Mouse (Mus musculus) liver, embryonic 16.5 days (tissue): ENCODE measurements around the gene Casq2. TPM values are rescaled to one million over a fixed set of nuclear protein-coding genes. Genes with fewer than 3 reads are reported as not detected.

Source experiments
- ATAC-seq: fragments of 200-750 bp; cut with Nextera tagmentation; 2 replicates; pipeline ENCODE4 v1.8.0; 2017; ENCODE audit warnings: low read depth, mild to moderate bottlenecking, moderate number of reproducible peaks, moderate library complexity
- H3K27ac ChIP-seq: fragments of 300-500 bp; sonication (generic); 2 replicates; pipeline ENCODE4 v1.5.1; 2014; ENCODE audit warnings: mild to moderate bottlenecking, low read length
- H3K27me3 ChIP-seq: fragments of 300-500 bp; sonication (generic); 2 replicates; pipeline ENCODE4 v1.6.1; 2014; ENCODE audit warnings: low read depth, low read length, mixed read lengths; ENCODE audit not compliant: control insufficient read depth, insufficient read depth
- H3K36me3 ChIP-seq: fragments of 300-500 bp; sonication (generic); 2 replicates; pipeline ENCODE4 v1.6.1; 2014; ENCODE audit warnings: mild to moderate bottlenecking; ENCODE audit not compliant: control insufficient read depth, insufficient read depth
- H3K4me1 ChIP-seq: fragments of 300-500 bp; sonication (generic); 2 replicates; pipeline ENCODE4 v1.6.1; 2014; ENCODE audit warnings: low read depth, low read length, mixed read lengths; ENCODE audit not compliant: control insufficient read depth
- H3K4me2 ChIP-seq: fragments of 300-500 bp; sonication (generic); 2 replicates; pipeline ENCODE4 v1.6.1; 2014; ENCODE audit warnings: low read depth, low read length, mixed read lengths
- H3K4me3 ChIP-seq: fragments of 300-500 bp; sonication (generic); 2 replicates; pipeline ENCODE4 v1.5.1; 2014; ENCODE audit warnings: low read depth, mild to moderate bottlenecking, low read length
- H3K9ac ChIP-seq: fragments of 300-500 bp; sonication (generic); 2 replicates; pipeline ENCODE4 v1.6.1; 2014; ENCODE audit warnings: low read depth, low read length
- H3K9me3 ChIP-seq: fragments of 300-500 bp; sonication (generic); replicated peaks from 2 replicates; pipeline ENCODE4 v1.6.1; 2016; ENCODE audit warnings: low read length; ENCODE audit not compliant: control insufficient read depth
- WGBS: fragments of 180-500 bp; shearing (Covaris S2); extraction: QIAGEN DNeasy Blood & Tissue Kit; methylation state at CpG from one replicate; pipeline ENCODE4 v1.1.7; 2014; ENCODE audit not compliant: insufficient replicate concordance; 5-methylcytosine and 5-hydroxymethylcytosine counted together
- polyA plus RNA-seq: library from polyadenylated mRNA; unstranded; fragments of >200 nt; fragmentation: Nextera tagmentation; extraction: Ambion mirVana; gene quantifications from 2 replicates; pipeline ENCODE4 v1.2.1, GENCODE M21; 2015

Casq2 gene
- 4.2 and 7.8 TPM in 2 replicates for polyA plus RNA-seq

GRCm38 (mm10) chr3:102086283-102086682 is at the start of gene Casq2:
Gene Casq2, plus strand, starts transcription at chr3:102086415.
- no peaks in the 10 kb centered on the region for H3K36me3 ChIP-seq
- H3K4me3 ChIP-seq, result no peak within 1 kb of the TSS
- H3K27ac ChIP-seq, result no peak within 1 kb of the TSS
- no peak within 1 kb of the TSS for H3K9ac ChIP-seq
- no peak for ATAC-seq
- WGBS, result 51% methylated on average over 4 of the region's 4 CpGs
- no peak within 1 kb of the TSS for H3K4me2 ChIP-seq
- H3K27me3 ChIP-seq, result no peaks in the 10 kb centered on the region; the same call in 1 of the 2 replicates
- no peaks in the 10 kb centered on the region for H3K4me1 ChIP-seq
- no peaks in the 10 kb centered on the region for H3K9me3 ChIP-seq

- WGBS, result 54% methylated on average over 5 of the region's 5 CpGs
- ATAC-seq, result no peak
- Histone ChIP-seq H3K4me1 (no peaks in the 10 kb centered on the region), H3K4me2 (no peak overlapping the region), H3K36me3 (no peaks in the 10 kb centered on the region), H3K4me3 (no peak overlapping the region), H3K27me3 (no peaks in the 10 kb centered on the region), H3K9me3 (no peaks in the 10 kb centered on the region), H3K27ac (no peak overlapping the region), H3K9ac (no peak overlapping the region)
Observed at GRCm38 (mm10) chr3:102037806-102038205, 48.4 kb upstream of the Casq2 start.

- H3K36me3 ChIP-seq, result no peaks in the 10 kb centered on the region
- H3K4me3 ChIP-seq, result no peak overlapping the region
- H3K4me2 ChIP-seq, result no peak overlapping the region
- no peak overlapping the region for H3K27ac ChIP-seq
- no peaks in the 10 kb centered on the region for H3K27me3 ChIP-seq
- WGBS, result 63% methylated on average over 6 of the region's 6 CpGs
- H3K9me3 ChIP-seq, result no peaks in the 10 kb centered on the region
- no peak overlapping the region for H3K9ac ChIP-seq
- no peak for ATAC-seq
- no peaks in the 10 kb centered on the region for H3K4me1 ChIP-seq
Observed at GRCm38 (mm10) chr3:102038608-102039007, 47.6 kb upstream of the Casq2 start.

GRCm38 (mm10) chr3:102041632-102042031 is 44.6 kb upstream of the Casq2 start:
- Histone ChIP-seq H3K27me3 (no peaks in the 10 kb centered on the region), H3K9ac (no peak overlapping the region), H3K36me3 (no peaks in the 10 kb centered on the region), H3K4me2 (no peak overlapping the region), H3K27ac (no peak overlapping the region), H3K9me3 (no peaks in the 10 kb centered on the region), H3K4me3 (no peak overlapping the region), H3K4me1 (no peaks in the 10 kb centered on the region)
- ATAC-seq, result no peak
- 60% methylated on average over 4 of the region's 4 CpGs for WGBS

- Histone ChIP-seq H3K27ac (no peak overlapping the region), H3K36me3 (no peaks in the 10 kb centered on the region), H3K4me1 (no peaks in the 10 kb centered on the region), H3K9me3 (no peaks in the 10 kb centered on the region), H3K27me3 (no peaks in the 10 kb centered on the region), H3K4me3 (no peak overlapping the region), H3K4me2 (no peak overlapping the region), H3K9ac (no peak overlapping the region)
- WGBS, result 23% methylated on average over 3 of the region's 3 CpGs
- ATAC-seq, result no peak
Observed at GRCm38 (mm10) chr3:102045071-102045470, 41.1 kb upstream of the Casq2 start.

- WGBS, result 43% methylated on average over 2 of the region's 2 CpGs
- no peaks in the 10 kb centered on the region; the same call in 1 of the 2 replicates for H3K27me3 ChIP-seq
- no peak overlapping the region for H3K4me3 ChIP-seq
- H3K36me3 ChIP-seq, result no peaks in the 10 kb centered on the region
- ATAC-seq, result no peak
- H3K4me1 ChIP-seq, result no peaks in the 10 kb centered on the region
- no peak overlapping the region for H3K27ac ChIP-seq
- H3K9ac ChIP-seq, result no peak overlapping the region
- no peak overlapping the region for H3K4me2 ChIP-seq
- no peaks in the 10 kb centered on the region for H3K9me3 ChIP-seq
Observed at GRCm38 (mm10) chr3:102047532-102047931, 38.7 kb upstream of the Casq2 start.

GRCm38 (mm10) chr3:102049207-102050104 is 36.8 kb upstream of the Casq2 start:
- Histone ChIP-seq H3K27ac (no peak overlapping the region), H3K9ac (no peak overlapping the region), H3K27me3 (no peaks in the 10 kb centered on the region; the same call in 1 of the 2 replicates), H3K4me3 (no peak overlapping the region), H3K9me3 (no peaks in the 10 kb centered on the region), H3K36me3 (no peaks in the 10 kb centered on the region), H3K4me2 (no peak overlapping the region), H3K4me1 (no peaks in the 10 kb centered on the region)
- ATAC-seq, result no peak
- 68% methylated on average over 14 of the region's 14 CpGs for WGBS

GRCm38 (mm10) chr3:102052036-102052435 is 34.2 kb upstream of the Casq2 start:
- H3K27ac ChIP-seq, result no peak overlapping the region
- no peaks in the 10 kb centered on the region; the same call in 1 of the 2 replicates for H3K27me3 ChIP-seq
- H3K4me2 ChIP-seq, result no peak overlapping the region
- H3K36me3 ChIP-seq, result no peaks in the 10 kb centered on the region
- WGBS, result 46% methylated on average over 3 of the region's 3 CpGs
- no peaks in the 10 kb centered on the region for H3K9me3 ChIP-seq
- no peak for ATAC-seq
- H3K4me1 ChIP-seq, result no peaks in the 10 kb centered on the region
- no peak overlapping the region for H3K4me3 ChIP-seq
- H3K9ac ChIP-seq, result no peak overlapping the region

GRCm38 (mm10) chr3:102053293-102053692 is 32.9 kb upstream of the Casq2 start:
- 55% methylated on average over 8 of the region's 8 CpGs for WGBS

More at GRCm38 (mm10) chr3:102053293-102053692, 32.9 kb upstream of the Casq2 start:
- H3K4me2 ChIP-seq, result no peak overlapping the region
- H3K9ac ChIP-seq, result no peak overlapping the region
- no peak overlapping the region for H3K27ac ChIP-seq
- H3K27me3 ChIP-seq, result no peaks in the 10 kb centered on the region; the same call in 1 of the 2 replicates
- ATAC-seq, result no peak
- no peaks in the 10 kb centered on the region for H3K4me1 ChIP-seq
- H3K36me3 ChIP-seq, result no peaks in the 10 kb centered on the region
- no peaks in the 10 kb centered on the region for H3K9me3 ChIP-seq
- no peak overlapping the region for H3K4me3 ChIP-seq
